Mouse (Mus musculus) brain, embryonic 14.5 days (tissue): ENCODE results near the gene Emc1.

Experiments
- CTCF ChIP-seq: fragments of 200-500 bp; IDR thresholded peaks from 2 replicates; pipeline ENCODE4 v1.5.1; 2012; ENCODE audit warnings: inconsistent platforms, mild to moderate bottlenecking, moderate library complexity, borderline replicate concordance; ENCODE audit not compliant: insufficient read depth, insufficient read length; ENCODE audit errors: extremely low read depth
- POLR2A ChIP-seq: fragments of 200-500 bp; IDR thresholded peaks from 2 replicates; pipeline ENCODE4 v1.6.1; 2012; ENCODE audit warnings: mild to moderate bottlenecking, inconsistent platforms, borderline replicate concordance; ENCODE audit not compliant: poor library complexity, insufficient read depth, insufficient read length, severe bottlenecking; ENCODE audit errors: extremely low read depth

- TF ChIP-seq CTCF (no peak), POLR2A (no peak)
Measured at GRCm38 (mm10) chr4:139335507-139335906, 16.9 kb upstream of the Emc1 start.
